Mouse (Mus musculus): ENCODE data around the gene Nrf1.

Nrf1 gene

DNA sequence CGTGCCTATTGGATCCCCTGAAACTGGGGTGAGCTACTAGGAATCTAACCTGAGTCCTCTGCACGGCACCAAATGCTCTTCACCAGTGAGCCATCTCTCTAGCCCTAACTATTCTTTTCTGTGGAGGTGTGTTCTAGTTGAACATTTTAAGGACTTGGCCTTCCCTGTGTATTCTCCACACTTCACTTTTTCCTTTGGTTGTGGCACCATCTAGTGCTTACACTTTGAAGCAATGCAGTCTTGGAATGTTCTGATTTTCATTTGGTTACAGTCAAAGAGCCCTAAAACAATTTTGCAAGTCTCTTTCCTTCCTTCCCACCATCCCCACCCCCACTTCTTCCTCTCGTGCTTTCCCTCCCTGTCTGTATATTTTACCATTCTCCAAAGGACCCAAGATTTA is 33.6 kb downstream of the Nrf1 start:
- DNase-seq (ENCODE audit: low spot score), result peak; percentile 53

- DNase-seq (ENCODE audit: low spot score), result no peak
Observed at GRCm38 (mm10) chr6:30083307-30083706, 35.5 kb downstream of the Nrf1 start.

- DNase-seq (ENCODE audit: low spot score), result no peak
Observed at GRCm38 (mm10) chr6:30085351-30085750, 37.6 kb downstream of the Nrf1 start.

DNA sequence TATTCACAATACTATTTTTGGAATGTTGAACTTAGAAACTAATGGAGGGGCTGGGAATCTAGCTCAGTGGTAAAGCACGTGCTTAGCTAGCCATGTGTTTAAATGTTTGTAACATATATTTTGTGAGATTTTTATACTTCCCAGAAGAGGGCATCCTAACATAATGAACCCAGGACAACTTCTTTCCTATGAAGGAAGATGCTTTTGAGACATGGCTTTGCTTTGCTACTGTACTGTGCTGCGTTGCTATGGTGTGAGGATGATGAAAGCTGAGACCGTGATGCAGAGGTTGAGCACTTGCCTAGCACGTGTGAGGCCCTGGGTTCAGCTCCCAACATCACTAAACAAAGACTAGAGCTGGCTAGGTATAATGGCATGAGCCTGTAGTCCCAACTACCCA is 43.4 kb downstream of the Nrf1 start:
- DNase-seq (ENCODE audit: low spot score), result peak; percentile 30

DNA sequence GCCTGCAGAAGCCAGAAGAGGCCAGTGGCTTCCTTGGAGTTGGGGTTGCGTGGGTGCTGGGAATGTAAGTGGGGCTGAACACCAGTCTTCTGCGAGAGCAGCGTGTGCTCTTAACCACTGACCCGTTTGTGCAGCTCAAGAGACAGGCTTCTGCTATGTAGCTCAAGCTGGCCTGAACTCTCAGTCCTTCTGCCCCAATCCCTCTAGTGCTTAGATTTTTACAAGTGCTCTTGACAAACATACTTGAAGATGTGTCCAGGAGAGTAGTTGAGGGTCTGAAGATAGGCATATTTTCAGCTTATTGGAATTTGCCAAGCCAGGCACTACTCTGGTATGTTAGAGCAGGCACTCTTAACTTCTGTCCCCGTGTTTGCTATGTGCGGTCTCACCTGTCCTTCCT is 45.0 kb downstream of the Nrf1 start:
- DNase-seq (ENCODE audit: low spot score), result no peak

DNA sequence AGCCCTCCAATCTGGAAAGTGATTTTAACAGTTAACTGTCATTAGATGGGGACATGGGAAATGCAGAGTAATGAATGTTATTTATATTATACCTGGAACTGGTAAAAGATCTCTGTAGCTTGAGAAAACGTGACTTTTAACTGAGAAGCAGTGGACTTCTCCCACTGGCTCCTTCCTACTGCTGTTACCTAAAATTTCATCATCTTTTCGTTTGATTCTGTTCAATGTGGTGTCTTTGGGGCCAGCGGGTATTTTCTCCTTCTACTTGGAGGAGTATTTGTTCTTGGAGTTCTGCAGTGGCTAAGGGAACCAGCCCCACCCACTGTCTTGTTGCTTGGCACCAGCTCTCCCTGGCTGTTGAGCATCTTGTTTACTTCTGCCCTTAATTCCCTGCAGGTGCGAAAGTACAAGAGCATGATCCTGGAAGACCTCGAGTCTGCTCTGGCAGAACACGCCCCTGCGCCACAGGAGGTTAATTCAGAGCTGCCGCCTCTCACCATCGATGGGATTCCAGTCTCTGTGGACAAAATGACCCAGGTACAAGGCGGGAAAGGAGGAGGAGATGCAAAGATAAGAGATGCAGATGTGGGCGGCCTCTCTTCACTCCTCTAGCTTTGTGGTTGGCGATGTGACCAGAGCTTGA is 54.1 kb downstream of the Nrf1 start:
- DNase-seq (ENCODE audit: low spot score), result peak; percentile 63

DNA sequence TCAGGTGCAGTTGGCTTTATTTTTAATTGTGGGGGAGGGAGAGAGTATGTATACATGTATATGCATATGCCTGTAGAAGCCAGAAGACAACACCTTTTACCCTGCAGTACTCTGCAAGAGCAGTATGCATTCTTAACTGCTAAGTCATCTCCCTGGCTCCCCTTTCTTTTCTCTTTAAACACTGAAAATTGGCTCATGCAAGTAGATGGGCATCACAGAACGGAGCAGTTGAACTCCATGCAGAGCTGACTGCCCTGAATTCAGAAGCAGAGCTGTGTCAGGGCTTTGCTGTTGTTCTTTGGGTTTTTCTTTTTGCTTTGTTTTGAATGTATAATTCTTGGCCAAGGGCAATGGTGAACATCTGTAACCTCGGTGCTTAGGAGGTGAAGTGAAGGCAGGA is 58.3 kb downstream of the Nrf1 start:
- DNase-seq (ENCODE audit: low spot score), result no peak

DNA sequence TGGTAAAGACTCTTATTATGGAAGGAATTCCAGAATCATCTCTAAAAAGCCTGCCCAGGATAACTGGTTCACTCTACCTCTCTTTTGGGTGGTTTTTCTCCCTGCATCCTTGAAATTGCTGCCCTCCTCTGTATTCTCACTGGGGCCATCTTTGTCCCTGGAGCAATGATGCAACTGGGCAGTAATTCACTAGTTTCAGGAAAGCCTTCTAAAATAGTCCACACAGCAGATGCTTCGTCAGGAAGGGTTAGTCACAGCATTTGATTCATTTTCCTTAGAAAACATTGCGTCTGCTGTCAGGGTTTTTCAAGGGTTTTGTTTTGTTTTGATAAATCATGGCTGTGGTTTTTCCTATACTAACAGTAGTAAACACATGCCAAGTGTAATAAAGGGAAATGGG is 59.7 kb downstream of the Nrf1 start:
- DNase-seq (ENCODE audit: low spot score), result peak; percentile 76

GRCm38 (mm10) chr6:30109820-30110502 is 62.2 kb downstream of the Nrf1 start:
- DNase-seq (ENCODE audit: low spot score), result no peak

DNA sequence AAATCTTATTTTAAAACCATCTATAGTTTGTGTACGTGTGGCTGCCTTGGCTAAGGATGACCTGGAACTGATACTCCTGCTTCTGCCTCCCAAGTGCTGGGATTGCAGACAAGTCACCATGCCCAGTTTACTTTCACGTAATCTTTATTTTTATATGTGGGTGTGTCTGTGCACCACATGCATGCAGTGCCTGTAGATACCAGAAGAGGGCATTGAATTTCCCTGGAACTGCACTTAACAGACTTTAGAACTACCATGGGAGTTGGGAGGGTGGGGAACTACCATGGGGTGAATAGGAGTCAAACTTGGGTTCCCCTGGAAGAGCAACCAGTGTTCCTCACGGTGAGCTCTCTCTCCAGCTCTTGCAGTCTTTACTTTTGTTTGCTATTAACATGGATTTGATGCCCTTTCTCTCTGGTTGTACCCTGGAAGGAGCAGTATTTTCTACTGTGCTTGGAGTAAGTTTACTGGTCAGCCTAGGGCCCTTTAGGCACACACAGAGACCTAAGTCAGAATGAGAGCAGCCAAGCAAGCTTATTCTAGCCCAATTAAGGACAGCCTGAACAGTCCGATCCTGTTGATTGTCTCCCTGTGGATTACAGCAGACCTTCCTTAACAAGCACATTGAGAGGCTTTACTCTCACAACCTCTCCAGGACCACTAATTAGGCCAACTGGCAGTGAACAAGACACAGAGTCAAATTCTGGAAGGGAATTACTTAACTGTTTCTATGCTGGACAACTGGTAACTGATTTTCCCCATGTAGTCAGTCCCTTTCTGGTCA is 64.8 kb downstream of the Nrf1 start:
- peak; percentile 60 for DNase-seq (ENCODE audit: low spot score)

DNA sequence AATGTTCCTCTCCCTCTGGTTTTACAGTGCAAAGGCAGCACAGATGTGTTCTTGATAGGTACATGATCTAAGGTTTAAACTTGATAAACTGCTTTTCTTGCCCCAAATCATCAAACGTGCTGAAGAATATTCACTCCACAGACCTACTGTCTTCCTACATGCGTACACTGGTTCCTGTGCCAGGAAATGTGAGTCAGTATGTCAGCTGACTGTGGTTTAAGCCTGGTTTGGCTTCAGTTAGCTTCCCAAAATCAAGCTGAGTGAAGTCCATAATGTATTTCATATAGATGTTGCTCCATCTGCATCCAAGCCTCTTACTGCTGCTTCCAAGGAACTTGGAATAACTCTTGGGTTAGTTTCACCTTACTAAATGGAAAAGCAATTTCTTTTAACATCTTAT is 66.3 kb downstream of the Nrf1 start:
- DNase-seq (ENCODE audit: low spot score), result no peak

GRCm38 (mm10) chr6:30121152-30121551 is 73.4 kb downstream of the Nrf1 start:
- no peak for DNase-seq (ENCODE audit: low spot score)

DNA sequence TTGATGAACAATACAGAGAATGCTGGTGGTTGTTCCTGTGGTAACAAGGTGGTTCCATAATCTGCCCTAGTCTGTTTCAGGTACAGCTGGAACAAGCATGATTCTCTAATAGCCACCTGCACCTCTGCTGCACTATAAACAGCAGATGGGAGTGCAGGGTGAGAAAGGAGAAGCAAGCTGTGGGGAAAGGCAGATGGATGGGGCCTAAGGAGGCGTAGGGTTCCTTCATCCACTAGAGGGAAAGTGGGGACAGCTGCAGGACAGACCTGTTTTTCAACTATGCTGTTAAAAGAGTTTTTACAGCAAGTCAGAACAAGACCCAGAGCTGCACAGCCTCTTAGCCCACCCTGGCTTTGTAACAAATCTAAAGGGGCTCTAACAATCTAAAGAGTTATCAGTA is 73.8 kb downstream of the Nrf1 start:
- no peak for DNase-seq (ENCODE audit: low spot score)

DNA sequence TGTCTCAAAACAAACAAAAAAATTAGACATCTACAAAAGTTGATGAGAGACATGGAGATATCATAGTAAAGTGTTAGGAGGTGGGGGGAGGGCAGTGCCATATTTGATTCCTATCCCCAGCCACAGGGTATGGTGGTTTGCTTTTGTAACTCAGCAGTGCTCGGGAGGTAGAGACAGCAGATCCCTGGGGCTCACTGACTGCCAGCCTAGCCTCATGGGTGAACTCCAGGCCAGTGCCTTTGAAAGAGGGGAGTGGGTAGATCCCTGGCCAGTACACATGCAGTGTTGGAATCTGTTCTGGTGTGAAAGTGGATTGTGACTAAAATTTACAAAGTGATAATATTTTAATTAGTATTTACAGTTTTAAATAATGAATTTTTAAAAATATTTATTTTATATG is 75.6 kb downstream of the Nrf1 start:
- no peak for DNase-seq (ENCODE audit: low spot score)

- DNase-seq (ENCODE audit: low spot score), result no peak
Observed at GRCm38 (mm10) chr6:30126060-30126459, 78.3 kb downstream of the Nrf1 start.

GRCm38 (mm10) chr6:30126766-30127165 is 79.0 kb downstream of the Nrf1 start:
- no peak for DNase-seq (ENCODE audit: low spot score)

GRCm38 (mm10) chr6:30132399-30132798 is 84.6 kb downstream of the Nrf1 start:
- no peak for DNase-seq (ENCODE audit: low spot score)

DNA sequence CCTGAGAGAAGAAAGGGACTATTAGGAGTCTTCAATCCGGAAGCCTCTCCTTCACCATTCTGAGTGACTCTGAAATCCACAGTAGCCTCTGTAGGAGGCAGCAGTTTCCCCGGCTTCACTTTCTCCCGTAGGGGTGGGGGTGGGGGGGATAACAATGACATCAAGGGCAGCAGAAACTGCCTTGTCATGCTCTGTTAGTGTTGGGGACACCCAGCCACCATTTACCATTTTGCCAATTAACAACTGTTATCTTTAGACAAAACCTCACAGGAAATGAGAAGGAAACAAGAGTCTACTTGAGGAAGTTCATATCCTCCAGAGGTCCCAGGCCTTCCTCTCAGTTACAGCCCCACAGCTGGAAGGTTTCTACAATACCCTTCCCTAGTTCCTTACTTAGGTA is 87.8 kb downstream of the Nrf1 start:
- no peak for DNase-seq (ENCODE audit: low spot score)

DNA sequence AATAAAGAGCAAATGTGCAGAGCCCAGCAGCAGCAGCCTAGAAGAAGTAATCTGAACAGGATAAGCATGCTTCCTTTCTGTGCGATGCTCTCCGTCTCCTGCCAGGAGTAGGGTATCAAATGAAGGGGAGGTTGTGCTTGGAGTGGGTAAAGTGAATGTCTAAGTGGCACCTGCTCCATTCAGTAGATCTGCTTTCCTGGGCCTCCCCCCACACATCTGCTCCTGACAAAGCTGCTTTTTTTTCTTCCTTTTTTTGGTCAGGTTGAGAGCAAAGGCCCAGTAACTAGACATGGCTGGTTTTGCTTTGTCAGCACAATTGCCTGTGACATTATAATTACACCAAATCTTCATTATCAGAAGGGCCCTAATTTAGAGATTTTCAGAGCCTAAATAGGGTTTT is 89.4 kb downstream of the Nrf1 start:
- no peak for DNase-seq (ENCODE audit: low spot score)

DNA sequence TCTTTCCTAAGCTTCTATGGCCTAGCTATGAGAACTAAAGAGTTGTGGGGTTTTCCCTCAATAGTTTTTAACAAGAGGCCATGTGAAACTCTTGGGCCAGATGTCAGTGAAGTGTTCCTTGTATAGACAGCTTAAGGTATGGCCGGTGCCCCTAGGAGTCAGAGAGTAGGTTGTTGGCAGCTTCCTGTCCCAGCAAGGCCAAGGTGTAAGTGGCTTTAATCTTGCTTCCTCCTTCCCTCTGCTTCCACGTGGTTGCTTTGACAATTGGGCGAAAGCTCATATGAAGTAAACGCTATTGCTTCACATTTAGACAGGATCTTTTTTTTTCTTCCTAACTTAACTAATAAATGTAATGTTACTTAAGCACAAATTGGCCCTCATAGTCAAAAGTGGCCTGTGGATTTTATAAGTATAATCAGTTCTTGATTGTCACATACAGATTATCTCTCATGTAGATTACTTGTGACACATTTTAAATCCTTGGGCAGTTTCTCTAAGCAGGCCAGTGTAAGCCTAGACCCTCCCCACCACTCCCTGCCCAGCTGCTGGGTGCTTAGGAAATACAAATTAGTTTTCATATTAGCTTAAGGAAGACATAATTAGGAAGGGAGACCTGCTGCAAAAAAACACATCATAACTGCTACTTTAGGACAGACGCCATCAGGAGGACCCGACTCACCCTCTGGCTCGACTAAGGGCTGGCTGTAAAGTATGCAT is 91.7 kb downstream of the Nrf1 start:
- DNase-seq (ENCODE audit: low spot score), result no peak

GRCm38 (mm10) chr6:30143263-30143662 is 95.5 kb downstream of the Nrf1 start:
- DNase-seq (ENCODE audit: low spot score), result no peak

- DNase-seq (ENCODE audit: low spot score), result no peak
Observed at GRCm38 (mm10) chr6:30147058-30147457, 99.3 kb downstream of the Nrf1 start.

DNA sequence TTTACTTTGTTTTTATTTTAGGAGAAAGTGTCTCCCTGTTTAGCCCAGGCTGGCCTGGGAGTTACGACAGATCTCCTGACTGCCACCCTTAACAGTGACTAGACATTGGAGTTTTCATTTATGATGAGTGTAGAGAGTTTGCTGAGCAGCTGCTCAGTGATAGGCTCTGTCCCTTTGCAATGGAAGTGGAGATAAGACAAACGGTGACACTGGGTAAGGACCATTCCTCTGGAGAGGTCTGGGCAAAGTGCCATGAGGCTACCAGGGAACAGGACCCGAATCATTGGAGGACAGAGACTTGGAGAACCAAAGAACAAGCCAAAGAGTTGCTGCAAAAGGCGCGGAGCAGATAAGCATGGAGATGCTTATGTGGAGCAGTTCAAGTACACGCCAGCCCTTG is 100.0 kb downstream of the Nrf1 start:
- DNase-seq (ENCODE audit: low spot score), result no peak
